Comparison of ENCODE assay signal across 27 mouse cellular contexts in the genomic region with DNA sequence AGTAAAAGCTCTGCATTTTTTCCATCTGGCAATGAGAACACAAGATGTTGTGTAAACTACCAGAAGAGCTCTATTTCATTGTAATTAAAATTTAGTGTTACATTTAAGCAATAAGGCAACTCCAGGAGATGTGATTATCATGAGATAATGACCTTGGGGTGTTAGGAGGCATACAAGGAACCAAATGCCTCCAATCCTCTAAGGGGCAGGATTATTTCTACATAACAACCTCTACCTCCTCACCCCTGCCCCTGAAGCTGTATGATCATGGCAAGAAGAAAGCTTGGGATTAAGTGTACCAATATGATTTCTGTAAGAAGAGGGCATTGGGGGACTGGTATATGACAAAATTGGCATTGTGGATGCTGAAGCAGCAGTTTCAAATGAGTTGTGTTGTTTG.
"Had no signal": no experiment of that assay in that cellular context is flagged by ENCODE, and none has a peak within 500 bp of the region (broad histone marks: within the 10 kb centered on the region; RNA-seq: fewer than 3 reads in every experiment).

No protein-coding gene starts in this region.

- DNase-seq: gastrocnemius, adult 2 months; gastrocnemius, postnatal 14 days; gastrocnemius, postnatal 36 days; heart, adult 18-20 months; heart, postnatal 10 days; heart, postnatal 4 days; kidney, adult 2 months; kidney, adult 9 months; kidney, postnatal 10 days; kidney, postnatal 25 days; kidney, postnatal 4 days; left cerebral cortex, postnatal 4 days had no signal

- H3K9ac ChIP-seq: heart, embryonic 12.5 days; hindbrain, embryonic 12.5 days; hindbrain, embryonic 14.5 days; intestine, embryonic 15.5 days; kidney, embryonic 15.5 days; limb, embryonic 13.5 days; limb, embryonic 15.5 days; liver, embryonic 12.5 days; liver, embryonic 14.5 days had no signal

- H3K4me2 ChIP-seq: heart, embryonic 12.5 days; hindbrain, embryonic 12.5 days; hindbrain, embryonic 14.5 days; intestine, embryonic 15.5 days; kidney, embryonic 15.5 days; limb, embryonic 13.5 days; limb, embryonic 15.5 days; liver, embryonic 12.5 days had no signal

- H3K36me3 ChIP-seq: heart, embryonic 10.5 days; heart, embryonic 12.5 days; hindbrain, embryonic 10.5 days; hindbrain, embryonic 12.5 days; intestine, embryonic 15.5 days; kidney, embryonic 15.5 days; limb, embryonic 13.5 days; limb, embryonic 15.5 days; liver, embryonic 12.5 days had no signal

- H3K4me1 ChIP-seq: heart, embryonic 10.5 days; heart, embryonic 12.5 days; hindbrain, embryonic 10.5 days; hindbrain, embryonic 12.5 days; intestine, embryonic 15.5 days; kidney, embryonic 15.5 days; limb, embryonic 13.5 days; limb, embryonic 15.5 days; liver, embryonic 12.5 days had no signal

- H3K4me3 ChIP-seq: gastrocnemius, adult 2 months; heart, embryonic 10.5 days; heart, embryonic 12.5 days; hindbrain, embryonic 10.5 days; hindbrain, embryonic 12.5 days; intestine, embryonic 15.5 days; kidney, embryonic 15.5 days; layer of hippocampus, adult 2 months; limb, embryonic 13.5 days; limb, embryonic 15.5 days; liver, embryonic 12.5 days had no signal

- H3K9me3 ChIP-seq: heart, embryonic 10.5 days; heart, embryonic 12.5 days; hindbrain, embryonic 10.5 days; hindbrain, embryonic 12.5 days; intestine, embryonic 15.5 days; kidney, embryonic 15.5 days; limb, embryonic 13.5 days; limb, embryonic 15.5 days; liver, embryonic 12.5 days had no signal

- H3K27ac ChIP-seq: gastrocnemius, adult 2 months; heart, embryonic 10.5 days; hindbrain, embryonic 10.5 days; hindbrain, embryonic 12.5 days; hindbrain, embryonic 14.5 days; intestine, embryonic 15.5 days; kidney, embryonic 15.5 days; layer of hippocampus, adult 2 months; limb, embryonic 13.5 days; limb, embryonic 15.5 days; liver, embryonic 12.5 days; liver, embryonic 14.5 days had no signal

- ATAC-seq: hindbrain, embryonic 16.5 days; inflammation-experienced regulatory T-cells, adult 6 months; intestine, embryonic 15.5 days; intestine, postnatal 0 days; liver, embryonic 12.5 days had no signal

- H3K27me3 ChIP-seq: heart, embryonic 12.5 days; hindbrain, embryonic 12.5 days; intestine, embryonic 15.5 days; kidney, embryonic 15.5 days; limb, embryonic 13.5 days; limb, embryonic 15.5 days; liver, embryonic 12.5 days had no signal
